Mouse (Mus musculus) MEL (cell line): Measurements from ENCODE around the gene Pramef8. TPM values are rescaled to one million over a fixed set of nuclear protein-coding genes. Genes with fewer than 3 reads are reported as not detected.

Source experiments
- DNase-seq: peaks from one replicate; pipeline ENCODE4 v3.0.0; 2011; ENCODE audit warnings: low read depth, low spot score
- H3K27ac ChIP-seq: 2 replicates; pipeline ENCODE4 v1.5.1; 2012; ENCODE audit warnings: low read depth, mild to moderate bottlenecking, control low read depth, low read length, moderate library complexity; ENCODE audit not compliant: control insufficient read depth
- H3K27me3 ChIP-seq, 2 experiments: fragments of 150-350 bp in 1 of 2; sonication (generic) in 1 of 2; 2 replicates each; pipeline ENCODE4 v1.6.1; 2012; ENCODE audit warnings: low read length in 2 of 2, mild to moderate bottlenecking in 2 of 2, improper control_type of control experiment in 1 of 2, moderate library complexity in 1 of 2; ENCODE audit not compliant: insufficient read depth in 2 of 2, control insufficient read depth in 1 of 2
- H3K36me3 ChIP-seq, 2 experiments: 2 replicates each; pipeline ENCODE4 v1.6.1; 2012 to 2014; ENCODE audit warnings: low read length in 2 of 2, improper control_type of control experiment in 1 of 2, inconsistent platforms in 1 of 2, mild to moderate bottlenecking in 1 of 2; ENCODE audit not compliant: insufficient read depth in 2 of 2, control insufficient read depth in 1 of 2
- H3K4me1 ChIP-seq, 2 experiments: fragments of 150-350 bp in 1 of 2; sonication (generic) in 1 of 2; 2 replicates each; pipeline ENCODE4 v1.6.1; 2012; ENCODE audit warnings: low read length in 2 of 2, improper control_type of control experiment in 1 of 2, mild to moderate bottlenecking in 1 of 2; ENCODE audit not compliant: insufficient read depth in 2 of 2, control insufficient read depth in 1 of 2
- H3K4me3 ChIP-seq, 2 experiments: fragments of 150-350 bp in 1 of 2; sonication (generic) in 1 of 2; 2 replicates each; pipeline ENCODE4 v1.5.1; 2012; ENCODE audit warnings: low read depth in 2 of 2, low read length in 2 of 2, mild to moderate bottlenecking in 2 of 2, moderate library complexity in 2 of 2, control low read depth in 1 of 2, improper control_type of control experiment in 1 of 2; ENCODE audit not compliant: control insufficient read depth in 1 of 2, insufficient read depth in 1 of 2
- H3K79me2 ChIP-seq: 2 replicates; pipeline ENCODE4 v1.6.1; 2012; ENCODE audit warnings: mild to moderate bottlenecking, low read length, moderate library complexity; ENCODE audit not compliant: control insufficient read depth, poor library complexity, insufficient read depth
- H3K9ac ChIP-seq: 2 replicates; pipeline ENCODE4 v1.6.1; 2012; ENCODE audit warnings: low read depth, mild to moderate bottlenecking, control low read depth, low read length, moderate library complexity; ENCODE audit not compliant: control insufficient read depth, poor library complexity, severe bottlenecking
- H3K9me3 ChIP-seq: fragments of 150-350 bp; sonication (generic); replicated peaks from 2 replicates; pipeline ENCODE4 v1.6.1; 2012; ENCODE audit warnings: mild to moderate bottlenecking, low read length, improper control_type of control experiment, moderate library complexity; ENCODE audit not compliant: insufficient read depth
- CHD1 ChIP-seq: IDR thresholded peaks from 2 replicates; pipeline ENCODE4 v1.6.1; 2012; ENCODE audit warnings: low read depth, mild to moderate bottlenecking, inconsistent platforms, low read length, improper control_type of control experiment
- CTCF ChIP-seq, 3 experiments: IDR thresholded peaks in 2 of 3; conservative IDR thresholded peaks in 1 of 3; 2 replicates each; pipeline ENCODE4 v1.5.1; 2011 to 2012; ENCODE audit warnings: low read length in 3 of 3, low read depth in 2 of 3, mild to moderate bottlenecking in 2 of 3, improper control_type of control experiment in 1 of 3, inconsistent platforms in 1 of 3, mixed read lengths in 1 of 3, moderate library complexity in 1 of 3; ENCODE audit not compliant: control insufficient read depth in 1 of 3, insufficient read depth in 1 of 3, poor library complexity in 1 of 3, severe bottlenecking in 1 of 3
- ETS1 ChIP-seq: IDR thresholded peaks from 2 replicates; pipeline ENCODE4 v1.6.1; 2012; ENCODE audit warnings: low read depth, mild to moderate bottlenecking, inconsistent platforms, low read length, improper control_type of control experiment, moderate library complexity
- GATA1 ChIP-seq: IDR thresholded peaks from 2 replicates; pipeline ENCODE4 v1.6.1; 2011; ENCODE audit warnings: low read depth, low read length, improper control_type of control experiment
- JUND ChIP-seq: IDR thresholded peaks from 2 replicates; pipeline ENCODE4 v1.6.1; 2011; ENCODE audit warnings: low read depth, mild to moderate bottlenecking, improper control_type of control experiment, low read length
- KAT2A ChIP-seq: conservative IDR thresholded peaks from 2 replicates; pipeline ENCODE4 v1.6.1; 2012; ENCODE audit warnings: low read depth, low read length, improper control_type of control experiment, inconsistent platforms
- MAX ChIP-seq: IDR thresholded peaks from 2 replicates; pipeline ENCODE4 v1.6.1; 2011; ENCODE audit warnings: low read length, improper control_type of control experiment
- MEF2A ChIP-seq: IDR thresholded peaks from 2 replicates; pipeline ENCODE4 v1.6.1; 2014; ENCODE audit warnings: low read depth, mild to moderate bottlenecking, inconsistent platforms, low read length, improper control_type of control experiment; ENCODE audit not compliant: poor library complexity, insufficient replicate concordance, severe bottlenecking; ENCODE audit errors: extremely low read depth
- MYC ChIP-seq: IDR thresholded peaks from 2 replicates; pipeline ENCODE4 v1.6.1; 2011; ENCODE audit warnings: low read depth, mild to moderate bottlenecking, low read length, improper control_type of control experiment, moderate library complexity
- NRF1 ChIP-seq: IDR thresholded peaks from 2 replicates; pipeline ENCODE4 v1.6.1; 2014; ENCODE audit warnings: low read depth, mild to moderate bottlenecking, inconsistent platforms, low read length, improper control_type of control experiment, moderate library complexity; ENCODE audit not compliant: poor library complexity, insufficient read depth, severe bottlenecking
- POLR2A ChIP-seq, 2 experiments: IDR thresholded peaks; 2 replicates each; pipeline ENCODE4 v1.6.1; 2011 to 2012; ENCODE audit warnings: low read length in 2 of 2, mild to moderate bottlenecking in 2 of 2, control low read depth in 1 of 2, improper control_type of control experiment in 1 of 2, low read depth in 1 of 2, moderate library complexity in 1 of 2; ENCODE audit not compliant: control insufficient read depth in 1 of 2, insufficient read depth in 1 of 2, poor library complexity in 1 of 2
- RAD21 ChIP-seq: IDR thresholded peaks from 2 replicates; pipeline ENCODE4 v1.6.1; 2011; ENCODE audit warnings: mild to moderate bottlenecking, low read depth, low read length, improper control_type of control experiment
- SIN3A ChIP-seq: IDR thresholded peaks from 2 replicates; pipeline ENCODE4 v1.6.1; 2012; ENCODE audit warnings: low read length, improper control_type of control experiment, inconsistent platforms
- SMC3 ChIP-seq: IDR thresholded peaks from 2 replicates; pipeline ENCODE4 v1.6.1; 2011; ENCODE audit warnings: low read depth, low read length, improper control_type of control experiment
- TBP ChIP-seq: IDR thresholded peaks from 2 replicates; pipeline ENCODE4 v1.8.0; 2011; ENCODE audit warnings: low read depth, low read length, improper control_type of control experiment
- TCF12 ChIP-seq: IDR thresholded peaks from 2 replicates; pipeline ENCODE4 v1.6.1; 2014; ENCODE audit warnings: low read depth, mild to moderate bottlenecking, inconsistent platforms, low read length, improper control_type of control experiment, moderate library complexity
- UBTF ChIP-seq: IDR thresholded peaks from 2 replicates; pipeline ENCODE4 v1.6.1; 2012; ENCODE audit warnings: low read depth, mild to moderate bottlenecking, inconsistent platforms, low read length, improper control_type of control experiment, moderate library complexity, borderline replicate concordance; ENCODE audit not compliant: insufficient read depth
- USF2 ChIP-seq, 2 experiments: IDR thresholded peaks; 2 replicates each; pipeline ENCODE4 v1.6.1; 2011 to 2012; ENCODE audit warnings: improper control_type of control experiment in 2 of 2, low read length in 2 of 2, borderline replicate concordance in 1 of 2, inconsistent platforms in 1 of 2, low read depth in 1 of 2, mild to moderate bottlenecking in 1 of 2; ENCODE audit not compliant: insufficient read depth in 1 of 2
- ZKSCAN1 ChIP-seq: IDR thresholded peaks from 2 replicates; pipeline ENCODE4 v1.6.1; 2012; ENCODE audit warnings: low read depth, mild to moderate bottlenecking, inconsistent platforms, low read length, improper control_type of control experiment, moderate library complexity
- ZMIZ1 ChIP-seq: IDR thresholded peaks from 2 replicates; pipeline ENCODE4 v1.6.1; 2012; ENCODE audit warnings: low read depth, mild to moderate bottlenecking, inconsistent platforms, low read length, improper control_type of control experiment, moderate library complexity
- ZNF384 ChIP-seq: IDR thresholded peaks from 2 replicates; pipeline ENCODE4 v1.6.1; 2012; ENCODE audit warnings: low read depth, mild to moderate bottlenecking, inconsistent platforms, low read length, improper control_type of control experiment
- polyA plus RNA-seq, 2 experiments: library from polyadenylated mRNA; stranded (reverse) in 1 of 2; unstranded in 1 of 2; fragments of >175 nt in 1 of 2; fragments of >200 nt in 1 of 2; gene quantifications; 2 replicates each; pipeline versions ENCODE4 v1.2.1 to v1.2.4; 2012; ENCODE audit warnings: low replicate concordance in 2 of 2, low read depth in 1 of 2; ENCODE audit not compliant: insufficient read length in 2 of 2, insufficient read depth in 1 of 2, missing spikeins in 1 of 2
- total RNA-seq: library from RNA; depleted of rRNA; stranded (reverse); fragments of 300-350 nt; gene quantifications from 2 replicates; pipeline ENCODE4 v1.2.3, GENCODE M21; 2012

The Pramef8 gene
- total and polyA plus RNA-seq, 3 experiments = not detected

DNA sequence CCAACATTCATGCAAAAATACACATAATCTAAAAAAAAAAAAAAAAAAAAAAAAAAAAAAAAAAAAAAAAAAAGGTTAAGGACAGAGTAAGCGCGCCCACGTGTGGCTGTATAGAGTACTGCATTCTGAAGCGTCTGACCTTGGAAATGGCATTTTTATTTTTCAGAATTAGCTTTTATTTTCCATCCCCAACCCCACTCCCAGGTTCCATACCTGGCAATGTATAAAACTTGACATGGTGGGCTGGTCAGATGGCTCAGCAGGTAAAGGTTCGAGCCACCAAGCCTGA lies 31.6 kb upstream of the Pramef8 start (continued):
- TF ChIP-seq ZNF384 = peak; percentile 77
- TF ChIP-seq MYC = no peak
- TF ChIP-seq USF2 (IDR thresholded peaks at IDR 0.05; ENCODE audit: borderline replicate concordance in 1 of 2, insufficient read depth in 1 of 2, low read depth in 1 of 2, low read length in 2 of 2) = no peak

DNA sequence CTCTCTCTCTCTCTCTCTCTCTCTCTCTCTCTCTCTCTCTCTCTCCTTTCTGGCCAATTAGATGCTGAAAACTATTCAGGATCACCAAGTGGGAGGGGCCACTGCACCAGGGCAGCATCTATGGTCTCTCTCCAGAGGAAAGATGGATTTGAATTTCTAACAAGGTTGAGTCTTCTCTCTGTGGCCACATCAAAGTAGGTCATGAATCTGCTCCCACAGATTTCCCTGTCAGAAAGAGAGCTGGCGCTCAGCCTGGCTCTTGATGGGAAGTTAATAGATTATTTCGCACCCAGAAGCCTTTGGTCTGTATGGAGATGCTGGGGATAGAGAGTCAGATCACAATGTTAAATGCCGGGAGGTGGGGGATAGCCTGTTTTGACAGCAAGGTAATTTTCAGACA lies 30.1 kb upstream of the Pramef8 start:
- TF ChIP-seq SIN3A (no peak), TBP (no peak), GATA1 (no peak), ZKSCAN1 (no peak), ZMIZ1 (no peak), RAD21 (no peak), CHD1 (no peak), POLR2A (IDR thresholded peaks at IDR 0.05; ENCODE audit: control insufficient read depth in 1 of 2, insufficient read depth in 1 of 2, low read depth in 1 of 2, low read length in 2 of 2, poor library complexity in 1 of 2) (no peak), KAT2A (no peak), TCF12 (no peak), NRF1 (no peak), USF2 (IDR thresholded peaks at IDR 0.05; ENCODE audit: borderline replicate concordance in 1 of 2, insufficient read depth in 1 of 2, low read depth in 1 of 2, low read length in 2 of 2) (no peak), ETS1 (no peak), MYC (no peak), CTCF (IDR thresholded peaks at IDR 0.05 in 2 of 3, conservative IDR thresholded peaks at IDR 0.05 in 1 of 3; ENCODE audit: control insufficient read depth in 1 of 3, insufficient read depth in 1 of 3, low read depth in 2 of 3, low read length in 3 of 3, poor library complexity in 1 of 3, severe bottlenecking in 1 of 3) (no peak), MAX (no peak), JUND (no peak), UBTF (no peak), SMC3 (no peak), MEF2A (no peak)
- TF ChIP-seq, all 39 proteins: peak for 0
- no peaks in the 10 kb centered on the region for H3K9me3 ChIP-seq
- DNase-seq = no peak
- H3K9ac ChIP-seq = no peak overlapping the region
- H3K4me1 ChIP-seq = no peaks in the 10 kb centered on the region
- no peak overlapping the region for H3K27ac ChIP-seq
- H3K79me2 ChIP-seq = no peaks in the 10 kb centered on the region
- no peak overlapping the region for H3K4me3 ChIP-seq
- no peaks in the 10 kb centered on the region for H3K27me3 ChIP-seq
- no peaks in the 10 kb centered on the region for H3K36me3 ChIP-seq
